Mouse (Mus musculus) B cell, adult 67 days (primary cell): Measurements from ENCODE around the gene F13b. TPM values are rescaled to one million over a fixed set of nuclear protein-coding genes. Genes with fewer than 3 reads are reported as not detected.

Experiments
- total RNA-seq, 2 experiments: library from RNA; stranded (reverse); gene quantifications; 4 replicates each; pipeline ENCODE4 v1.2.4; 2023

The F13b gene
- total RNA-seq: not detected

DNA sequence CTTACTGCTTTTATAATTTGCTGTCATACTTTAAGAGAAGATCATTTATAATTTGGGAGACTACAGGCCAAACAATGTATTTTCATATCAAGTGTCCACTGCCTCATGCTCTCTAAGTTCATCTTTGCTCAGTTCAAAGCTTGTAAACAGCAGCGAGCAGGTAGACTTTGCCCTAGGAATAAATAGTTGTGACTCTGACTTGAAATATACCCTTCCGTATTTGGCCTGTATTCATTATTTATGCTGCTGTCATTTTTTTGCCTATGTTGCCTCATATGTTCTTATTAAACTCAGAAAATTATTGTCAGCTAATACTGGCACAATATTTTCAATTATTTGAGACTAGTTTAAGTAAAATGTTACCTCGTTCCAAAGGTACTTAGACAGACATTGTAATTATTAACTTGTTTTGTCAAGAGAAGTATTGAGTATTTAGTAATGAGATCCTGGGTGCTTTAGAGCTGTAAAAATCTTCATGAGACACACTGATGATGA is at the start of gene F13b:
TSS of gene F13b (plus strand) at position 445 of the 495 bp plus-strand sequence.

DNA sequence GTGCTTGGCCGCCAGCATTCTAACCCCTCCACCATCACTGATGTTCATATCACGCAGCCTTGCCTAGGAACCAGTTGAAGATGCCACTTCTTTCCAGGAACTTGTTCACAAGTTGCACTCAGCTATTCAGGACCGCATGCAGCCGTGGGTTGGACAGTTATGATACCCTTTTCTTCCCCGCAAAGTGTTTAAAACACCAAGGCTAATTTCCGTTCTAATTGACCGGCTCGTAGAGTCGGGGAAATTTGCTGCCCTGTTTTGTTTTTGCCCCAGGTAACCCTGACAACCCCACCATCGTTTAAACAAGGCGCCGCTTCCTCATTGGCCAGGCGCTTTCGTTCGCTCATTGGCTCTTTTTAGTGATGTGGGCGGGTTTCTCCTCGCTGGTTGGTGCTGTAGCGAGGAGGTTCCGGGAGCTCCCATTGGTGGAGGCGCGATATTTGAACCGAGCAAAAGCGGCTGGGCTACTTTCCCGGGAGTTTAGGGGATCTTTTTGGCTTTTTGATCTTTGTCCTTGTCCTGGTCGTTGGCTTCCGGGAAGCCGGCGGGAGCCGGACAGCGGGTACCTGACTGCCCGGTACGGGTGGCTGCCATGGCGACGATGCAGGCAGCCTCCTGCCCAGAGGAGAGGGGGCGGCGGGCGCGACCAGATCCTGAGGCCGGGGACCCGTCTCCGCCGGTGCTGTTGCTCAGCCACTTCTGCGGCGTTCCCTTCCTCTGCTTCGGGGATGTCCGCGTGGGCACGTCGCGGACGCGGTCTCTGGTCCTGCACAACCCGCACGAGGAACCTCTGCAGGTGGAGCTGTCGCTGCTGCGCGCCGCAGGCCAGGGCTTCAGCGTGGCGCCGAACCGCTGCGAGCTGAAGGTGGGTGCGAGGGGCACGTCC is 46.9 kb upstream of the F13b start, which contains the start of gene Aspm:
TSS of gene Aspm (plus strand) at position 433 of the 886 bp plus-strand sequence.

DNA sequence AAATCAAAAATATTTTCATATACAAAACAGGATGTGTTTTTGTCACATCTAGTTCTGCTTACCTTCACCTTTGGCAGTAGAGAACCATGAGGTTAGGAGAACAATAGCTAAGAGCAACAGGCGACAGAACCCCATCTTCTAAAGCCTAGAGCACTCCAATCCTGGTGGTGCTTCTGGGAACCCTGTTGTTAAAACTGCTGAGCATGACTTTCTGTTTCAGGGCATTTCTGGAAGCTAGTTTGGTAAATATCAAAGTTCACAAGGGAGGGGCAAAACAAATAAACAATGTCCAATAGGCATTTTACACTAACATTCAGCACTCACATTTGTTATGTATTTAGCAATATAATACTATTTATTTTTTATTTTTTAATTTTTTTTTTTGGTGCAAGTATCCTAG is 58.5 kb downstream of the F13b start, which contains the start of gene Cfhr1:
TSS of gene Cfhr1 (minus strand) at position 249 of the 400 bp plus-strand sequence.

Other genes starting within 250 kb of the F13b start
- gene Crb1, start 124.6 kb upstream of the F13b start, total RNA-seq: not detected
- gene Zbtb41, start 79.4 kb upstream of the F13b start, total RNA-seq: 10 to 100 TPM; 25.5 to 27.1 TPM
- 1 to 10 TPM; 3.0 to 3.8 TPM for gene Aspm, start 46.9 kb upstream of the F13b start, total RNA-seq
- not detected for gene Cfhr1, start 58.6 kb downstream of the F13b start, total RNA-seq